Mouse (Mus musculus) embryo, embryonic 11 days (tissue): ENCODE measurements around the gene Tmc8.
"Not testable (repeated sequence)": the region's sequence is repeated elsewhere in the genome, so short reads cannot be mapped to it uniquely, and the experiment has no call there.

Experiments used
- DNase-seq: peaks from one replicate; pipeline ENCODE4 v3.0.0-alpha.2; 2015

Tmc8 gene

GRCm38 (mm10) chr11:117797511-117798159, 15.8 kb downstream of the Tmc8 start, which contains the start of gene 6030468B19Rik:
6030468B19Rik (plus strand) TSS chr11:117797660.
- DNase-seq: no peak

- peak; percentile 14 for DNase-seq
Observed at GRCm38 (mm10) chr11:117798160-117798541, 16.3 kb downstream of the Tmc8 start.

GRCm38 (mm10) chr11:117799174-117799573, 17.3 kb downstream of the Tmc8 start:
- DNase-seq: no peak

- DNase-seq: no peak
Observed at GRCm38 (mm10) chr11:117800038-117800437, 18.2 kb downstream of the Tmc8 start.

GRCm38 (mm10) chr11:117801650-117802049, 19.8 kb downstream of the Tmc8 start:
- DNase-seq: no peak

- DNase-seq: no peak
Observed at GRCm38 (mm10) chr11:117803166-117803688, 21.4 kb downstream of the Tmc8 start.

- no peak for DNase-seq
Observed at GRCm38 (mm10) chr11:117806781-117807180, 24.9 kb downstream of the Tmc8 start.

- DNase-seq: peak; percentile 91
Observed at GRCm38 (mm10) chr11:117809407-117810311, 27.8 kb downstream of the Tmc8 start, which contains the start of the genes Gm20708 and Syngr2. Gm20708 (plus strand) TSS chr11:117809668. Syngr2 (plus strand) TSS chr11:117809668.

- peak; percentile 91 for DNase-seq
Observed at GRCm38 (mm10) chr11:117810401-117811046, 28.6 kb downstream of the Tmc8 start.

GRCm38 (mm10) chr11:117813867-117814266, 32.0 kb downstream of the Tmc8 start:
- DNase-seq: no peak

- no peak for DNase-seq
Observed at GRCm38 (mm10) chr11:117814704-117815366, 33.0 kb downstream of the Tmc8 start.

- DNase-seq: not testable (repeated sequence)
Observed at GRCm38 (mm10) chr11:117815850-117816249, 34.0 kb downstream of the Tmc8 start.

- DNase-seq: no peak
Observed at GRCm38 (mm10) chr11:117816389-117816996, 34.6 kb downstream of the Tmc8 start.

GRCm38 (mm10) chr11:117819095-117819494, 37.2 kb downstream of the Tmc8 start:
- DNase-seq: no peak

GRCm38 (mm10) chr11:117820173-117820572, 38.3 kb downstream of the Tmc8 start:
- DNase-seq: no peak

- no peak for DNase-seq
Observed at GRCm38 (mm10) chr11:117821868-117822267, 40.0 kb downstream of the Tmc8 start.

GRCm38 (mm10) chr11:117822728-117823241, 40.9 kb downstream of the Tmc8 start:
- DNase-seq: no peak

- DNase-seq: no peak
Observed at GRCm38 (mm10) chr11:117823411-117823810, 41.5 kb downstream of the Tmc8 start.

GRCm38 (mm10) chr11:117824060-117824969, 42.4 kb downstream of the Tmc8 start:
- DNase-seq: peak; percentile 87

- DNase-seq: peak; percentile 95
Observed at GRCm38 (mm10) chr11:117825333-117826101, 43.6 kb downstream of the Tmc8 start, which contains the start of the genes Afmid and Tk1. Afmid (plus strand) TSS chr11:117825924. Tk1 (minus strand) TSS chr11:117826092.
